Mouse (Mus musculus): Measurements from ENCODE around the gene Letmd1. TPM values are rescaled to one million over a fixed set of nuclear protein-coding genes. Genes with fewer than 3 reads are reported as not detected.
A peak's percentile ranks its signal among the peaks of the same experiment; 100 is the strongest.
"Not testable (repeated sequence)": the region's sequence is repeated elsewhere in the genome, so short reads cannot be mapped to it uniquely, and the experiment has no call there.

Gene Letmd1
- polyA plus RNA-seq, 1 experiment from 2014 or later: 30.5 TPM

- no peak for ATAC-seq (ENCODE audit: insufficient number of reproducible peaks, low FRiP score, low TSS enrichment, low read depth)
- Histone ChIP-seq H3K4me2 (no peak overlapping the region), H3K9ac (no peak overlapping the region), H3K4me3 (no peak overlapping the region), H3K27ac (peak overlapping the region; percentile 61), H3K36me3 (peaks cover 95% of the 10 kb centered on the region), H3K27me3 (no peaks in the 10 kb centered on the region), H3K4me1 (no peaks in the 10 kb centered on the region), H3K9me3 (no peaks in the 10 kb centered on the region)
- 73% methylated on average over 10 of the region's 10 CpGs for WGBS
These were observed 9.5 kb downstream of the Letmd1 start for GRCm38 (mm10) chr15:100478351-100478750.

GRCm38 (mm10) chr15:100478925-100479324 lies 10.1 kb downstream of the Letmd1 start:
- Histone ChIP-seq H3K4me3 (no peak overlapping the region), H3K4me1 (no peaks in the 10 kb centered on the region), H3K4me2 (no peak overlapping the region), H3K27me3 (no peaks in the 10 kb centered on the region), H3K9ac (no peak overlapping the region), H3K36me3 (peaks cover 95% of the 10 kb centered on the region), H3K9me3 (no peaks in the 10 kb centered on the region), H3K27ac (peak overlapping the region; percentile 61; the same call in 1 of the 2 replicates)
- 67% methylated on average over 4 of the region's 4 CpGs for WGBS
- no peak for ATAC-seq (ENCODE audit: insufficient number of reproducible peaks, low FRiP score, low TSS enrichment, low read depth)

- H3K4me3 ChIP-seq: no peak overlapping the region
- H3K27me3 ChIP-seq: no peaks in the 10 kb centered on the region
- peaks cover 14% of the 10 kb centered on the region for H3K4me1 ChIP-seq
- no peak overlapping the region for H3K27ac ChIP-seq
- no peak overlapping the region for H3K4me2 ChIP-seq
- peaks cover 81% of the 10 kb centered on the region for H3K36me3 ChIP-seq
- no peak overlapping the region for H3K9ac ChIP-seq
- WGBS: 79% methylated on average over 3 of the region's 3 CpGs
- ATAC-seq (ENCODE audit: insufficient number of reproducible peaks, low FRiP score, low TSS enrichment, low read depth): no peak
- no peaks in the 10 kb centered on the region for H3K9me3 ChIP-seq
These were observed 16.8 kb downstream of the Letmd1 start for GRCm38 (mm10) chr15:100485576-100485975.

GRCm38 (mm10) chr15:100486450-100486849 lies 17.6 kb downstream of the Letmd1 start:
- 70% methylated on average over 7 of the region's 7 CpGs for WGBS
- Histone ChIP-seq H3K27ac (peak overlapping the region; percentile 17; the same call in 1 of the 2 replicates), H3K4me2 (no peak overlapping the region), H3K9ac (no peak overlapping the region), H3K36me3 (peaks cover 72% of the 10 kb centered on the region), H3K4me3 (no peak overlapping the region), H3K27me3 (no peaks in the 10 kb centered on the region), H3K9me3 (no peaks in the 10 kb centered on the region), H3K4me1 (peaks cover 16% of the 10 kb centered on the region)
- ATAC-seq (ENCODE audit: insufficient number of reproducible peaks, low FRiP score, low TSS enrichment, low read depth): no peak

GRCm38 (mm10) chr15:100487050-100487449 lies 18.2 kb downstream of the Letmd1 start:
- 85% methylated on average over 2 of the region's 2 CpGs for WGBS
- Histone ChIP-seq H3K4me1 (peaks cover 19% of the 10 kb centered on the region), H3K36me3 (peaks cover 66% of the 10 kb centered on the region), H3K27ac (no peak overlapping the region), H3K9me3 (no peaks in the 10 kb centered on the region), H3K9ac (no peak overlapping the region), H3K27me3 (no peaks in the 10 kb centered on the region), H3K4me3 (no peak overlapping the region), H3K4me2 (no peak overlapping the region)
- ATAC-seq (ENCODE audit: insufficient number of reproducible peaks, low FRiP score, low TSS enrichment, low read depth): no peak

GRCm38 (mm10) chr15:100488297-100488696 lies 19.5 kb downstream of the Letmd1 start:
- not testable (repeated sequence) for H3K27me3 ChIP-seq; ATAC-seq (ENCODE audit: insufficient number of reproducible peaks, low FRiP score, low TSS enrichment, low read depth); H3K4me2 ChIP-seq; H3K9me3 ChIP-seq; H3K9ac ChIP-seq; H3K27ac ChIP-seq; H3K4me3 ChIP-seq
- Histone ChIP-seq H3K4me1 (peaks cover 31% of the 10 kb centered on the region), H3K36me3 (peaks cover 54% of the 10 kb centered on the region)
- 82% methylated on average over 1 of the region's 1 CpGs for WGBS

- Histone ChIP-seq H3K27ac (no peak overlapping the region), H3K4me3 (no peak overlapping the region), H3K36me3 (peaks cover 45% of the 10 kb centered on the region), H3K4me2 (no peak overlapping the region), H3K9ac (no peak overlapping the region), H3K27me3 (no peaks in the 10 kb centered on the region), H3K9me3 (no peaks in the 10 kb centered on the region), H3K4me1 (peaks cover 41% of the 10 kb centered on the region)
- WGBS: 84% methylated on average over 15 of the region's 15 CpGs
- no peak for ATAC-seq (ENCODE audit: insufficient number of reproducible peaks, low FRiP score, low TSS enrichment, low read depth)
These were observed 20.4 kb downstream of the Letmd1 start for GRCm38 (mm10) chr15:100489263-100489662.

GRCm38 (mm10) chr15:100491966-100492365 lies 23.1 kb downstream of the Letmd1 start:
- H3K27me3 ChIP-seq: no peaks in the 10 kb centered on the region
- ATAC-seq (ENCODE audit: insufficient number of reproducible peaks, low FRiP score, low TSS enrichment, low read depth): no peak
- 74% methylated on average over 9 of the region's 9 CpGs for WGBS
- H3K9me3 ChIP-seq: no peaks in the 10 kb centered on the region
- H3K36me3 ChIP-seq: peaks cover 19% of the 10 kb centered on the region
- H3K27ac ChIP-seq: no peak overlapping the region
- H3K4me2 ChIP-seq: no peak overlapping the region
- H3K9ac ChIP-seq: no peak overlapping the region
- no peak overlapping the region for H3K4me3 ChIP-seq
- H3K4me1 ChIP-seq: peaks cover 40% of the 10 kb centered on the region

GRCm38 (mm10) chr15:100494647-100495046 lies 25.8 kb downstream of the Letmd1 start:
- Histone ChIP-seq H3K27me3 (no peaks in the 10 kb centered on the region), H3K27ac (peak overlapping the region; percentile 97), H3K9ac (peak overlapping the region; percentile 98), H3K36me3 (no peaks in the 10 kb centered on the region), H3K4me3 (peak overlapping the region; percentile 84), H3K4me2 (peak overlapping the region; percentile 70), H3K4me1 (peaks cover 35% of the 10 kb centered on the region), H3K9me3 (no peaks in the 10 kb centered on the region)
- under 1% methylated on average over 29 of the region's 29 CpGs for WGBS
- peak; percentile 74 for ATAC-seq (ENCODE audit: insufficient number of reproducible peaks, low FRiP score, low TSS enrichment, low read depth)

- no peaks in the 10 kb centered on the region for H3K36me3 ChIP-seq
- peak within 1 kb of the TSS; percentile 84 for H3K4me3 ChIP-seq
- H3K9ac ChIP-seq: peak within 1 kb of the TSS; percentile 98
- peak; percentile 97 for ATAC-seq (ENCODE audit: insufficient number of reproducible peaks, low FRiP score, low TSS enrichment, low read depth)
- peak within 1 kb of the TSS; percentile 70 for H3K4me2 ChIP-seq
- WGBS: under 1% methylated on average over 35 of the region's 40 CpGs
- H3K27ac ChIP-seq: peak within 1 kb of the TSS; percentile 97
- no peaks in the 10 kb centered on the region for H3K27me3 ChIP-seq
- H3K9me3 ChIP-seq: no peaks in the 10 kb centered on the region
- peaks cover 32% of the 10 kb centered on the region for H3K4me1 ChIP-seq
These were observed 26.3 kb downstream of the Letmd1 start, which contains the start of gene Csrnp2 for GRCm38 (mm10) chr15:100495102-100495501. TSS of gene Csrnp2 (minus strand) at chr15:100495488.

- H3K27ac ChIP-seq: not testable (repeated sequence)
- WGBS: 73% methylated on average over 8 of the region's 8 CpGs
These were observed 30.7 kb downstream of the Letmd1 start for GRCm38 (mm10) chr15:100499506-100499905.

GRCm38 (mm10) chr15:100508454-100509167 lies 39.8 kb downstream of the Letmd1 start:
- no peaks in the 10 kb centered on the region for H3K27me3 ChIP-seq
- no peak for ATAC-seq (ENCODE audit: insufficient number of reproducible peaks, low FRiP score, low TSS enrichment, low read depth)
- peaks cover 76% of the 10 kb centered on the region for H3K36me3 ChIP-seq
- WGBS: 93% methylated on average over 13 of the region's 13 CpGs
- H3K27ac ChIP-seq: no peak overlapping the region
- no peak overlapping the region for H3K4me2 ChIP-seq
- H3K4me3 ChIP-seq: no peak overlapping the region
- no peak overlapping the region for H3K9ac ChIP-seq
- no peaks in the 10 kb centered on the region for H3K4me1 ChIP-seq
- H3K9me3 ChIP-seq: no peaks in the 10 kb centered on the region

More at GRCm38 (mm10) chr15:100499506-100499905, 30.7 kb downstream of the Letmd1 start:
- not testable (repeated sequence) for H3K4me1 ChIP-seq; H3K4me2 ChIP-seq; ATAC-seq (ENCODE audit: insufficient number of reproducible peaks, low FRiP score, low TSS enrichment, low read depth); H3K36me3 ChIP-seq; H3K4me3 ChIP-seq; H3K9ac ChIP-seq; H3K27me3 ChIP-seq; H3K9me3 ChIP-seq
